Mouse (Mus musculus) thymus, adult 2 months (tissue): ENCODE measurements around the gene Cfap100.

Experiments used
- CTCF ChIP-seq: fragments of 200-500 bp; IDR thresholded peaks from 2 replicates; pipeline ENCODE4 v1.5.1; 2012; ENCODE audit warnings: mild to moderate bottlenecking, control low read depth, low read length, moderate library complexity, borderline replicate concordance; ENCODE audit not compliant: control insufficient read depth, poor library complexity, insufficient read depth; ENCODE audit errors: extremely low read depth
- POLR2A ChIP-seq: fragments of 200-500 bp; IDR thresholded peaks from 2 replicates; pipeline ENCODE4 v1.6.1; 2012; ENCODE audit warnings: mild to moderate bottlenecking, low read length, control low read depth, moderate library complexity; ENCODE audit not compliant: control insufficient read depth, poor library complexity, insufficient read depth; ENCODE audit errors: extremely low read depth

DNA sequence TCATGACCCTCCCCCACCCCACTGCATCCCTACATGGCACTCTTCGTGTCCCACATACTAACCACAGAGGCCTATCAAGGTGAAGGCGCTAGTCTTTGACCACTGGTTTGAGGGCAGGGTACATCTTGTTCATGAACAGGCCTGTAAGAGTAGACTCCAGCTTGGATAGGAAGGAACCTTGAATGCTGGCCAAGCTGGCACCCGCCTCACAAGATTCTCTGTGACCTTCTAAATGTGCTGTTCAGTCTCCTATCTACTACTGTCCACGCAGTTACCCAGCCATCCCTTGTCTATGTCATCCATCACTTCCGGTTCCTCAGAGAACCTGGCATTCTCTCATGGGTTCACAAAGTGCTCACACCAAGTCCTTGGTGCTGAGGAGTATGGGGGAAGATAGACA is 65.3 kb downstream of the Cfap100 start:
- TF ChIP-seq POLR2A (no peak), CTCF (no peak)
